Mouse (Mus musculus) intestine, embryonic 15.5 days (tissue): ENCODE data around the gene Gm826. TPM values are rescaled to one million over a fixed set of nuclear protein-coding genes. Genes with fewer than 3 reads are reported as not detected.

ENCODE experiments used
- ATAC-seq: fragments of 200-750 bp; cut with Nextera tagmentation; 2 replicates; pipeline ENCODE4 v1.8.0; 2017; ENCODE audit warnings: moderate TSS enrichment, moderate library complexity
- H3K27ac ChIP-seq: fragments of 300-500 bp; sonication (generic); 2 replicates; pipeline ENCODE4 v1.5.1; 2015; ENCODE audit warnings: mild to moderate bottlenecking, inconsistent platforms
- H3K27me3 ChIP-seq: fragments of 300-500 bp; sonication (generic); replicated peaks from 2 replicates; pipeline ENCODE4 v1.6.1; 2015; ENCODE audit warnings: inconsistent platforms
- H3K36me3 ChIP-seq: fragments of 300-500 bp; sonication (generic); 2 replicates; pipeline ENCODE4 v1.6.1; 2015; ENCODE audit warnings: inconsistent platforms
- H3K4me1 ChIP-seq: fragments of 300-500 bp; sonication (generic); replicated peaks from 2 replicates; pipeline ENCODE4 v1.6.1; 2015; ENCODE audit warnings: inconsistent platforms
- H3K4me2 ChIP-seq: fragments of 300-500 bp; sonication (generic); replicated peaks from 2 replicates; pipeline ENCODE4 v1.6.1; 2015; ENCODE audit warnings: mild to moderate bottlenecking, inconsistent platforms
- H3K4me3 ChIP-seq: fragments of 300-500 bp; sonication (generic); replicated peaks from 2 replicates; pipeline ENCODE4 v1.5.1; 2015; ENCODE audit warnings: inconsistent platforms
- H3K9ac ChIP-seq: fragments of 300-500 bp; sonication (generic); 2 replicates; pipeline ENCODE4 v1.6.1; 2015; ENCODE audit warnings: inconsistent platforms
- H3K9me3 ChIP-seq: fragments of 300-500 bp; sonication (generic); 2 replicates; pipeline ENCODE4 v1.6.1; 2016; ENCODE audit warnings: inconsistent platforms
- WGBS: fragments of 180-500 bp; shearing (Covaris S2); methylation state at CpG from one replicate; pipeline ENCODE4 v1.1.7; 2015; 5-methylcytosine and 5-hydroxymethylcytosine counted together
- polyA plus RNA-seq: library from polyadenylated mRNA; unstranded; fragments of >200 nt; fragmentation: Nextera tagmentation; extraction: Ambion mirVana; gene quantifications from 2 replicates; pipeline ENCODE4 v1.2.1, GENCODE M21; 2015

The Gm826 gene
- polyA plus RNA-seq, 1 experiment from 2014 or later, result 15.1 TPM

- peaks cover 21% of the 10 kb centered on the region; the same call in 1 of the 2 replicates for H3K4me1 ChIP-seq
- H3K9me3 ChIP-seq, result no peaks in the 10 kb centered on the region
- no peaks in the 10 kb centered on the region for H3K27me3 ChIP-seq
- WGBS, result 42% methylated on average over 7 of the region's 7 CpGs
- ATAC-seq, result no peak
- H3K9ac ChIP-seq, result no peak overlapping the region
- no peak overlapping the region for H3K4me2 ChIP-seq
- H3K4me3 ChIP-seq, result no peak overlapping the region
- 0 out of 2 replicates have a peak overlapping the region, but pooled peaks have one; percentile 27 for H3K27ac ChIP-seq
- H3K36me3 ChIP-seq, result no peaks in the 10 kb centered on the region
Measured at GRCm38 (mm10) chr2:160348796-160349195, 14.8 kb upstream of the Gm826 start.

GRCm38 (mm10) chr2:160348072-160348604, 14.2 kb upstream of the Gm826 start:
- H3K36me3 ChIP-seq, result no peaks in the 10 kb centered on the region
- WGBS, result 61% methylated on average over 4 of the region's 4 CpGs
- peak; percentile 32; the same call in 1 of the 2 replicates for ATAC-seq
- no peak overlapping the region for H3K9ac ChIP-seq
- no peak overlapping the region for H3K27ac ChIP-seq
- H3K4me2 ChIP-seq, result no peak overlapping the region
- H3K4me3 ChIP-seq, result no peak overlapping the region
- H3K27me3 ChIP-seq, result no peaks in the 10 kb centered on the region
- peaks cover 19% of the 10 kb centered on the region; the same call in 1 of the 2 replicates for H3K4me1 ChIP-seq
- H3K9me3 ChIP-seq, result no peaks in the 10 kb centered on the region

- Histone ChIP-seq H3K36me3 (no peaks in the 10 kb centered on the region), H3K4me1 (peaks cover 15% of the 10 kb centered on the region; the same call in 1 of the 2 replicates), H3K4me2 (no peak overlapping the region), H3K9me3 (no peaks in the 10 kb centered on the region), H3K27me3 (no peaks in the 10 kb centered on the region), H3K9ac (no peak overlapping the region), H3K4me3 (no peak overlapping the region), H3K27ac (no peak overlapping the region)
- no peak for ATAC-seq
Measured at GRCm38 (mm10) chr2:160345644-160346043, 11.7 kb upstream of the Gm826 start.

- 43% methylated on average over 4 of the region's 4 CpGs for WGBS
- Histone ChIP-seq H3K9me3 (no peaks in the 10 kb centered on the region), H3K27ac (no peak overlapping the region), H3K27me3 (no peaks in the 10 kb centered on the region), H3K4me2 (no peak overlapping the region), H3K4me1 (0 out of 2 replicates have a peak, but pooled peaks cover 7% of the 10 kb centered on the region), H3K36me3 (no peaks in the 10 kb centered on the region), H3K9ac (no peak overlapping the region), H3K4me3 (no peak overlapping the region)
- ATAC-seq, result peak; percentile 62
Measured at GRCm38 (mm10) chr2:160340121-160340520, 6.2 kb upstream of the Gm826 start.

- ATAC-seq, result no peak
- WGBS, result 79% methylated on average over 5 of the region's 5 CpGs
- H3K27ac ChIP-seq, result no peak overlapping the region
Measured at GRCm38 (mm10) chr2:160339595-160339994, 5.6 kb upstream of the Gm826 start.

GRCm38 (mm10) chr2:160336053-160336452, 2.1 kb upstream of the Gm826 start:
- Histone ChIP-seq H3K9me3 (no peaks in the 10 kb centered on the region), H3K4me1 (peaks cover 16% of the 10 kb centered on the region), H3K4me3 (no peak overlapping the region), H3K27me3 (no peaks in the 10 kb centered on the region), H3K27ac (no peak overlapping the region), H3K9ac (no peak overlapping the region), H3K36me3 (no peaks in the 10 kb centered on the region), H3K4me2 (no peak overlapping the region)
- ATAC-seq, result no peak
- 52% methylated on average over 2 of the region's 2 CpGs for whole genome bisulfite sequencing

More at GRCm38 (mm10) chr2:160339595-160339994, 5.6 kb upstream of the Gm826 start:
- Histone ChIP-seq H3K36me3 (no peaks in the 10 kb centered on the region), H3K27me3 (no peaks in the 10 kb centered on the region), H3K4me3 (no peak overlapping the region), H3K4me1 (peaks cover 9% of the 10 kb centered on the region), H3K4me2 (no peak overlapping the region), H3K9me3 (no peaks in the 10 kb centered on the region), H3K9ac (no peak overlapping the region)

GRCm38 (mm10) chr2:160335043-160335442, 1.1 kb upstream of the Gm826 start:
- 76% methylated on average over 1 of the region's 1 CpGs for WGBS
- H3K36me3 ChIP-seq, result no peaks in the 10 kb centered on the region
- H3K27ac ChIP-seq, result no peak overlapping the region
- no peak overlapping the region for H3K4me3 ChIP-seq
- no peak overlapping the region for H3K4me2 ChIP-seq
- H3K27me3 ChIP-seq, result no peaks in the 10 kb centered on the region
- no peak for ATAC-seq
- H3K9me3 ChIP-seq, result no peaks in the 10 kb centered on the region
- peaks cover 16% of the 10 kb centered on the region for H3K4me1 ChIP-seq
- H3K9ac ChIP-seq, result no peak overlapping the region

- peak overlapping the region; percentile 78 for H3K27ac ChIP-seq
- no peak overlapping the region for H3K9ac ChIP-seq
- H3K27me3 ChIP-seq, result no peaks in the 10 kb centered on the region
- no peaks in the 10 kb centered on the region for H3K9me3 ChIP-seq
- no peak overlapping the region for H3K4me2 ChIP-seq
- H3K4me3 ChIP-seq, result no peak overlapping the region
- peaks cover 22% of the 10 kb centered on the region for H3K4me1 ChIP-seq
- H3K36me3 ChIP-seq, result no peaks in the 10 kb centered on the region
- peak; percentile 89 for ATAC-seq
- 62% methylated on average over 12 of the region's 12 CpGs for WGBS
Measured at GRCm38 (mm10) chr2:160332516-160333325, 1.2 kb downstream of the Gm826 start.

GRCm38 (mm10) chr2:160328886-160329285, 5.1 kb downstream of the Gm826 start:
- H3K4me2 ChIP-seq, result no peak overlapping the region
- no peaks in the 10 kb centered on the region for H3K9me3 ChIP-seq
- H3K4me3 ChIP-seq, result no peak overlapping the region
- H3K9ac ChIP-seq, result no peak overlapping the region
- 53% methylated on average over 9 of the region's 9 CpGs for WGBS
- no peak overlapping the region for H3K27ac ChIP-seq
- no peaks in the 10 kb centered on the region for H3K27me3 ChIP-seq
- no peak for ATAC-seq
- peaks cover 15% of the 10 kb centered on the region for H3K4me1 ChIP-seq
- H3K36me3 ChIP-seq, result no peaks in the 10 kb centered on the region

GRCm38 (mm10) chr2:160327716-160328115, 6.2 kb downstream of the Gm826 start:
- H3K4me3 ChIP-seq, result no peak overlapping the region
- no peaks in the 10 kb centered on the region for H3K27me3 ChIP-seq
- H3K9ac ChIP-seq, result no peak overlapping the region
- WGBS, result 83% methylated on average over 4 of the region's 4 CpGs
- peaks cover 15% of the 10 kb centered on the region for H3K4me1 ChIP-seq
- H3K9me3 ChIP-seq, result no peaks in the 10 kb centered on the region
- no peak overlapping the region for H3K4me2 ChIP-seq
- no peak overlapping the region for H3K27ac ChIP-seq
- no peak for ATAC-seq
- H3K36me3 ChIP-seq, result no peaks in the 10 kb centered on the region

GRCm38 (mm10) chr2:160327167-160327566, 6.8 kb downstream of the Gm826 start:
- Histone ChIP-seq H3K9me3 (no peaks in the 10 kb centered on the region), H3K4me1 (peaks cover 15% of the 10 kb centered on the region), H3K4me3 (no peak overlapping the region), H3K9ac (no peak overlapping the region), H3K27ac (no peak overlapping the region), H3K36me3 (no peaks in the 10 kb centered on the region), H3K4me2 (peak overlapping the region; percentile 37), H3K27me3 (no peaks in the 10 kb centered on the region)
- 26% methylated on average over 4 of the region's 4 CpGs for WGBS
- ATAC-seq, result peak; percentile 60

- Histone ChIP-seq H3K4me1 (peaks cover 12% of the 10 kb centered on the region), H3K9me3 (no peaks in the 10 kb centered on the region), H3K4me2 (no peak overlapping the region), H3K4me3 (no peak overlapping the region), H3K9ac (no peak overlapping the region), H3K27ac (no peak overlapping the region), H3K27me3 (no peaks in the 10 kb centered on the region), H3K36me3 (no peaks in the 10 kb centered on the region)
- WGBS, result 65% methylated on average over 6 of the region's 6 CpGs
- peak; percentile 69 for ATAC-seq
Measured at GRCm38 (mm10) chr2:160325105-160325644, 8.8 kb downstream of the Gm826 start.
